Mouse (Mus musculus) ES-Bruce4 (cell line): ENCODE results near the gene Mab21l3.

Source experiments
- CTCF ChIP-seq: IDR thresholded peaks from one replicate; pipeline ENCODE4 v1.8.1; 2011; ENCODE audit warnings: low read depth, low read length
- POLR2A ChIP-seq: IDR thresholded peaks from one replicate; pipeline ENCODE4 v1.8.1; 2011; ENCODE audit warnings: low read length; ENCODE audit not compliant: insufficient read depth

- TF ChIP-seq CTCF (no peak), POLR2A (no peak)
These were observed 13.1 kb upstream of the Mab21l3 start for GRCm38 (mm10) chr3:101861856-101862255.
